8 mouse cellular contexts compared by ENCODE assay signal in genomic region chr15:67898959-67899403, GRCm38 (mm10).
DNase-seq lines count a peak whose midpoint lies in the region; ATAC-seq and TF ChIP-seq lines count a peak whose summit lies in the region.

No protein-coding gene starts in this region.

- peak; percentile 94 for ATAC-seq in forebrain, embryonic 15.5 days (replicated peaks)
- ATAC-seq in stomach, postnatal 0 days (ENCODE audit: low FRiP score, low TSS enrichment) = no peak

- 37% methylated on average over 3 of the region's 3 CpGs for WGBS in forebrain, embryonic 15.5 days
- 80% methylated on average over 3 of the region's 3 CpGs for WGBS in forebrain, embryonic 10.5 days
- 61% methylated on average over 3 of the region's 3 CpGs for WGBS in stomach, postnatal 0 days

- TF ChIP-seq EP300 in stomach, postnatal 0 days (optimal IDR thresholded peaks at IDR 0.05) = no peak

- no peak for DNase-seq in forebrain, embryonic 10.5 days (ENCODE audit: extremely low spot score, low spot score)
- DNase-seq in adrenal gland, adult (ENCODE audit: inconsistent age in 2 of 2, low spot score in 1 of 2) = peak; percentile 75 to 96
- peak; percentile 66 for DNase-seq in gastrocnemius, adult 2 months
- DNase-seq in layer of hippocampus, adult 11-12 months (ENCODE audit: low spot score) = peak; percentile 76
- peak; percentile 50 for DNase-seq in lung, postnatal 10 days
- DNase-seq in stomach, postnatal 0 days (ENCODE audit: low spot score) = peak; percentile 17
- DNase-seq in yolk sac, embryonic 10.5 days (ENCODE audit: low spot score) = no peak

- no peak overlapping the region for H3K9ac ChIP-seq in forebrain, embryonic 15.5 days (replicated peaks)
- H3K9ac ChIP-seq in stomach, postnatal 0 days (ENCODE audit: low read length) = no peak overlapping the region

- H3K36me3 ChIP-seq in forebrain, embryonic 15.5 days = no peaks in the 10 kb centered on the region
- no peaks in the 10 kb centered on the region for H3K36me3 ChIP-seq in forebrain, embryonic 10.5 days (replicated peaks)
- no peaks in the 10 kb centered on the region for H3K36me3 ChIP-seq in stomach, postnatal 0 days (ENCODE audit: control insufficient read depth, insufficient read depth, low read length)

- H3K4me1 ChIP-seq in forebrain, embryonic 15.5 days = peaks cover 18% of the 10 kb centered on the region
- H3K4me1 ChIP-seq in forebrain, embryonic 10.5 days = no peaks in the 10 kb centered on the region
- no peaks in the 10 kb centered on the region for H3K4me1 ChIP-seq in stomach, postnatal 0 days (replicated peaks; ENCODE audit: control insufficient read depth, insufficient read depth)

- no peaks in the 10 kb centered on the region for H3K9me3 ChIP-seq in forebrain, embryonic 15.5 days
- no peaks in the 10 kb centered on the region for H3K9me3 ChIP-seq in forebrain, embryonic 10.5 days
- H3K9me3 ChIP-seq in stomach, postnatal 0 days (ENCODE audit: control insufficient read depth, low read length) = no peaks in the 10 kb centered on the region

- H3K27ac ChIP-seq in forebrain, embryonic 15.5 days (replicated peaks) = peak overlapping the region; percentile 73
- H3K27ac ChIP-seq in forebrain, embryonic 10.5 days = no peak overlapping the region
- peak overlapping the region; percentile 75 for H3K27ac ChIP-seq in gastrocnemius, adult 2 months
- H3K27ac ChIP-seq in stomach, postnatal 0 days (replicated peaks) = no peak overlapping the region

- no peak overlapping the region for H3K4me2 ChIP-seq in forebrain, embryonic 15.5 days (replicated peaks)
- no peak overlapping the region for H3K4me2 ChIP-seq in stomach, postnatal 0 days (replicated peaks; ENCODE audit: low read depth)

- no peaks in the 10 kb centered on the region for H3K27me3 ChIP-seq in forebrain, embryonic 15.5 days
- no peaks in the 10 kb centered on the region for H3K27me3 ChIP-seq in forebrain, embryonic 10.5 days (ENCODE audit: poor library complexity, severe bottlenecking)
- no peaks in the 10 kb centered on the region for H3K27me3 ChIP-seq in stomach, postnatal 0 days (ENCODE audit: control insufficient read depth, insufficient read depth, low read length)

- TF ChIP-seq CTCF in gastrocnemius, adult 2 months (IDR thresholded peaks at IDR 0.05) = no peak
- TF ChIP-seq CTCF in stomach, postnatal 0 days (IDR thresholded peaks at IDR 0.05; ENCODE audit: low read depth) = no peak

- no peak overlapping the region for H3K4me3 ChIP-seq in forebrain, embryonic 15.5 days
- no peak overlapping the region for H3K4me3 ChIP-seq in forebrain, embryonic 10.5 days
- H3K4me3 ChIP-seq in gastrocnemius, adult 2 months = no peak overlapping the region
- H3K4me3 ChIP-seq in stomach, postnatal 0 days (ENCODE audit: low read depth, low read length) = no peak overlapping the region

- intact Hi-C loops in gastrocnemius, adult 2 months (cut with DNase I) = no loop called here

Comparison
In these comparisons a context has a peak if more than half of its experiments do, and no peak if none do; other contexts are left out.
1. H3K27ac ChIP-seq: peak in forebrain, embryonic 15.5 days (single experiment) and gastrocnemius, adult 2 months (single experiment); none in forebrain, embryonic 10.5 days (single experiment) and stomach, postnatal 0 days (single experiment).
2. DNase-seq: peak in adrenal gland, adult (2 of 2), gastrocnemius, adult 2 months (single experiment), layer of hippocampus, adult 11-12 months (single experiment), lung, postnatal 10 days (single experiment) and stomach, postnatal 0 days (single experiment); none in forebrain, embryonic 10.5 days (single experiment) and yolk sac, embryonic 10.5 days (single experiment).